Mouse (Mus musculus) testis, postnatal 14 days (tissue): ENCODE results near the gene Kdm6b.
A peak's percentile ranks its signal among the peaks of the same experiment; 100 is the strongest.

Experiments used
- DNase-seq: peaks from one replicate; pipeline ENCODE4 v3.0.0; 2021; ENCODE audit warnings: low spot score

Gene Kdm6b

GRCm38 (mm10) chr11:69419443-69419812, 6.0 kb upstream of the Kdm6b start:
- peak; percentile 48 for DNase-seq

- DNase-seq: peak; percentile 96
These were observed 5.3 kb upstream of the Kdm6b start for GRCm38 (mm10) chr11:69418481-69419442.

GRCm38 (mm10) chr11:69417449-69418384, 4.2 kb upstream of the Kdm6b start:
- DNase-seq: peak; percentile 95

DNA sequence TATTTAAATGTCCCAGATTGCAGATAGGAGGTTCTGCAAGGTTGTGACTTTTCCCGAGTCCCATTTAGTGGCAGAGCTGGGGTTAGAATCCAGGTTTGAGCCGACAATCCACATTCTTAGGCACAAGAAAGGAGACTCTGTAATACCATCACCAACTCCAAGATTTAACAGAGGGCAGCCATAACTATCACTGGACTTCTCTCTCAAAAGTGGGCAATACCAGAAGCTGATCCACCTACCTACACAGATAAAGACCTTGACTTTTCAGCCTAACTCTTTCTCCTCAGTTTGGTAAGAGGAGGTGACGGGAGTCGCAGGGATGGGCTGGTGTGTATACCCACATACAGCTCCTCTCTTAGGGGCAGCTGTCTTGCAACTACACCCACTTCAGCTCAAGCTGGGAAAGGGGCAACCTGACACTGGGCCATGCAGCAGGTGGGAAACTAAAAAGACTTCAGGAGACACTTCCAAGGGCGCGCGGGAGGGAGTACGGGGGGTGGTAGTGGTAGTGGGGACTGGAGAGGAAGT, 3.5 kb upstream of the Kdm6b start:
- no peak for DNase-seq

DNA sequence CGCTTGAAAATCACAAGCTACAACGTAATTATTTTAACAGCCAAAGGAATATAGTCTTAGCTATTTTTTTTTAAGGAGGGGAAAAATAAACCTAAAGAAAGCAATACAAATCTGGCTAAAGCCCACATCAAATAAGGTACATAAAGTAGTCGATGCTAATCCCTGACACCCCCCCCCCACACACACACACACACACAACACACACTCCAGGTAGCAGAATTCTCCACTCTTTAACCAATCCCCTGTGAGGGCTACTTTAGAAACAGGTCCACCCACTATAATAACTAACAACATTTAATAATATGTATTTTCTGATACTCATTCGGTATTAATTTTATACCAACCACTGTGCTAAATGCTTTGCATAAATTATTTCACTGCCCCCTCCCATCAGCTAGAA, 3.0 kb upstream of the Kdm6b start:
- no peak for DNase-seq

GRCm38 (mm10) chr11:69415668-69416451, 2.4 kb upstream of the Kdm6b start:
- DNase-seq: peak; percentile 81

DNA sequence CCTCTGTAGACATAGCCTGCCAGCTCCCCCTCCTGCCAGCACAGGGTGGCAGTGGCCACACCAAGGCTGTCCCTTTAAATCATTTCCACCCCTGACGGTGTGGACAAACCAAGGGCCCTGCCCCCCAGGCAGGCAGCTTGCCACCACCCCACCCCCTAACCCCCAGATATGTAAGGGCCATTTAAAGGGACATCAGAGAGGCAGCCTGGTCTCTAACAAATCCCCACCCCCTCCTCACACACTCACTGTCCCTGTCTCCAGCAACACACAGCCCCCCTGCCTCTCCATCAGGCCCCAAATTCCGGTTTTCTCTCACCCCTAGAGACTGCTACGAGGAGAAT, 1.8 kb upstream of the Kdm6b start:
- DNase-seq: peak; percentile 56

- no peak for DNase-seq
These were observed 1.2 kb upstream of the Kdm6b start for GRCm38 (mm10) chr11:69414421-69415326.

DNA sequence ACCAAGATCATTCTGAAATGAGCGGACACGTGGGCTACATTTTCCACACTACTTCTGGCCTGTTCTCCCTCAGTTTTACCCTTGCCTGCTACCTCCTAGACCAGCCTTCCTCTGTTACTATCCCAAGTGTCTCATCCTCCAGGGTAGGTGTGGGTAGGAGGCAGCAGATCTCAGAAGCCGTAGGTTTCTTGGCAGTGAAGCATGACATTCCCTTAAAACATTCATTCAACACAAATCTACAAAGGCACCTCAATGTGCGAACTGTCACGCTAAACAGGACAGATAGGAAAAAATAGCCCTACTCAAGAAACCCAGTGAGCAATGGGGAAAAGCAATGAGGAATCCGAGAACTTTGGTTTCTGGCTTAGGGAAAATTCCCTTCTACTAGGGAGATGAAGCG, 927 bp downstream of the Kdm6b start:
- DNase-seq: no peak

DNA sequence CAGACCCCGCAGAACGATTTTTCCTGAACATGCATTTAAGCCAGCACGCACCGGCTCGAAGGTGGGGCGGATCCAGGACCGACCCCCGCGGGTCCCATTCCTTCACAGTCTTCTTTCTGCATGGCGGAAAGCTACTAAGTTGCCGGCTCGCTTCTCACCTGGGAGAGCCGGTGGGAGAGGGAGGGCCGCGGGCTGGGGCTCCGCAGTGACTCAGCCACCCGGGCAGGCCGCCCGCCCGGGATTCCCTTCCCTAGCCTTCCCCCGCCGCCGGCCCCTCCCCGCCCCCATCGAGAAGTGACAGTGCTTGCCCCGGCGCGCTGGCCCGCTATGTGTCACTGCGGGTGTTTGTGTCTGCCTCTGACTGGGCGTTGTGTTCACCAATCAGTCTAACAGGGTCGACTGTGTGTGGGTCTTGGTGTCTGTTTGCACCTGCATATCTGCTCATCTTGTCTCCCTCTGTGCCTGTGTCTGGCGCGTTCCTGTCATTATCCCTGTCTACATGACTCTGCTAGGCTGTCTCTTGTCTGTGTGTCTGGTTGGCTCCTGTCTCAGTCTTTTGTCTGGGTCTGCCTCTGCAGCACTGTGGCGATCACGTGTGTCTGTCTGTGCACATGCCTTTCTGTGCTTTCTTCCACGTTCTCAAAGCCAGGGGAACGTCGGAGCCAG, 1.8 kb downstream of the Kdm6b start:
- DNase-seq: peak; percentile 79

DNA sequence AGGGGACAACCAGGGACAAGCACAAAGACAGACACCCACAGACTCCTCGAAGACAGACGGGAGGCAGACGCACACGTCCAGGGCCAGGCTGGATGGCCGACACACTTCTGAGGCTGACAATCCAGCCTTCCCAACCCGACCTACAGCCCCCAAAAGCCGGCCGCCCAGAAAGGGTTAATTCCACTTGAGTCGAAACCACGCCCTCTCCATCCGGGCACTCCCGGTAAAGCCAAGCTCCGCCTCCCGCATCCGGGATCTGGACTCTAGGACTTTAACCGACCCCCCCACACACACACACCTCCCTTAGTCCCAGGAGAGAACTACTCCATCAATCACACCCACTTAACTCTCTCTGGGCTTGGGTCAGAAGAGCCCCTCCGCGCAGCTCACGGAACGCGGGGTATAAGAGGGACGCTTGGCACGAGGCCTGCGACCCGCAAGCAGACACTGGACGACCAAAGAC, 2.4 kb downstream of the Kdm6b start:
- peak; percentile 95 for DNase-seq

- no peak for DNase-seq
These were observed 3.0 kb downstream of the Kdm6b start for GRCm38 (mm10) chr11:69410310-69411072.

DNA sequence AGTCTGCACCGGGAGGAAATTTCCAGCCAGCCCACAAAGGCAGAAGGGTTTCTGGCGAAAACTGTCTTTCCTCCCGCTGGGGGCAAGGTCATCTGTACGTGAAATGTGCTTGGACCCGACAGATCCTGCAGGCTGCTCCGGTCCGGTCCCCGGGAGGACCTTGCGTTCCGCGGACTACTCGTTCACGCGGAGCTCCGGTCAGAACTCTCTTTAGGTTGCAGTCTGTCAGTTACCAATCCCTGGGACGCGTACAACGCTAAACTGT, 3.5 kb downstream of the Kdm6b start:
- no peak for DNase-seq

DNA sequence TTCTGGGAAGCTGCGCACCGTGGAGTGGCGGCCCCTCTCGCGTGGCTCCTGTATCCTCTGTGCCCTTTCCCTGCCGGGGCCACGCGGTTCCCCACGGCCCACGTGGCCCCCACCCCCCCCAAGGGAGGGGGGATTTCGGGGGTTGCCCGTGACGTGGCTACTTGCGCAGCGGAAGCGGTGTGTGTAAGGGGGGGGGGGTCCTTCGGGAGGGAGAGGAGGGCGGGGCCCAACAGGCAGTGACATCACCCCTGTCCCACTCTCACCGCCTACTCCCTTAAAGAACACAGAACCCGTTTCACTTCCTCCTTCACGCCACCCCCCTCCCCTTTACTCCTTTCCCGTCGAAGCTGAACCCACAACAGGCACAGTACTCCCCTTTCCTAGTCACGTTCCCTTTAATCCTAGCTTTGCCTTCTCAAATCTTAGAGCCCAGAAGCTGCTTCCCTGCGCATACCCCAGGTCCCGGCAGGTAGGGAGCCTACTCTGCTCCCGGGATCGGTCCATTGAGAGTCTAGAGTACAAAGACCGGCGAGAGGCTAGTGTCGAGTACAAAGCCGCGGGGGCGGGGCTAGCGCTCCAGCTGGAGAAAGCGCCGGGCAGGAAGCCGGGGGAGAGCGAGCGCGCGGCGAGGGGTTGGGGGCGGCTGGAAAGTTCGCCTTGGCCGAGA, 4.0 kb downstream of the Kdm6b start:
- peak; percentile 87 for DNase-seq

- peak; percentile 85 for DNase-seq
These were observed 4.7 kb downstream of the Kdm6b start for GRCm38 (mm10) chr11:69408541-69409377.

GRCm38 (mm10) chr11:69407724-69408004, 5.8 kb downstream of the Kdm6b start:
- DNase-seq: no peak

DNA sequence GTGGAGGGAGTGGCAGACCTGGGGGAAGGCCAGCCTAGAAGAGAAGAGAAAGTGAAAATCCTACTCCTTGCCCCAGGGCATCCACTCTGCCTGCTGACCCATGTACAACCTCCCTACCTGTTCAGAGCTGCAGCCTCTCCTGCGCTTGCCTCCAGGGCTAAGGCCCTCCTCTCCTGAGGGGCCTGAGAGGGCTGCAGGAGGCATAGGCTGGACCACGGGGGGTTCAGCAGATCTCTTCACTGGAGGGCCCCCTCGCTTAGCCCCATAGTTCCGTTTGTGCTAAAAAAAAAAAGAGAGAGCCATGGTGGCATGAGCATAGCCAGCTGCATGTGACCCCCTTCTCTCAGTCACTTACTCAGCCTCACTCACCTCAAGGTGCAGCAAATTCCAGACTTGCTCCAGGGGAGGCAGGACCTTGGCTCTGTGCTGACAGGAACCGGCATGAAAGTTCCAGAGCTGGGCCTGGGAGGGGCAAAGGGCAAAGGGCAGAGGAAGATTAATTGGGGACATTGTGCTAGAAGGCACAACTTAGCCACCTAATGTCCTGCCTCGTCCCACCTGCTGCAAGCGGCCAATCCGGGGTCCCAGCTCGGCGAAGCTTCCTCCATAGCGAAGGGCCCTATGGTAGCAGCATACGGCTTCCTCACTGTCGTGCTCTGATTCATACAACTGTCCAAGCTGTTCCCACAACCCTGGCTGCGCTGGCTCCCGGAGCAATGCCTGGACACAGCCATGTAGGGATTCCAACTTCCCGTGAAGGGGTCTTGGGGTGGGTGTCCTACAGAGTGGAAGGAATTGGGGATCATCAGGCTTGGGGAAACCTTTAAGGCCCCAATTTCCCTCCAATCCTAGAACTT, 6.4 kb downstream of the Kdm6b start:
- no peak for DNase-seq
